Comparison of ENCODE assay signal across 12 mouse cellular contexts in genomic region chr14:103613573-103614271, GRCm38 (mm10).
"Had no signal": no experiment of that assay in that cellular context is flagged by ENCODE, and none has a peak within 500 bp of the region (broad histone marks: within the 10 kb centered on the region; RNA-seq: fewer than 3 reads in every experiment).

No protein-coding gene starts in this region.

- H3K36me3 ChIP-seq: kidney, embryonic 15.5 days; limb, embryonic 13.5 days had no signal

- H3K4me2 ChIP-seq: kidney, embryonic 15.5 days; limb, embryonic 13.5 days had no signal

- DNase-seq: kidney, adult 2 months; kidney, postnatal 14 days; left cerebral cortex, postnatal 4 days; lung, adult 18-20 months; retina, postnatal 1 day; right cerebral cortex, postnatal 4 days; spleen, adult 18-20 months; thymus, adult 18-20 months; thymus, postnatal 14 days had no signal

- H3K9me3 ChIP-seq: kidney, embryonic 15.5 days; limb, embryonic 13.5 days had no signal

- H3K4me3 ChIP-seq: kidney, embryonic 15.5 days; limb, embryonic 13.5 days had no signal

- H3K27me3 ChIP-seq: kidney, embryonic 15.5 days; limb, embryonic 13.5 days had no signal

- H3K9ac ChIP-seq: kidney, embryonic 15.5 days; limb, embryonic 13.5 days; liver, embryonic 14.5 days had no signal

- H3K27ac ChIP-seq: kidney, embryonic 15.5 days; limb, embryonic 13.5 days; liver, embryonic 14.5 days had no signal

- H3K4me1 ChIP-seq: kidney, embryonic 15.5 days; limb, embryonic 13.5 days had no signal
